Mouse (Mus musculus): ENCODE results near the gene Cdkl1.

Gene Cdkl1

GRCm38 (mm10) chr12:69790530-69791505 is at the start of gene Cdkl1:
Gene Cdkl1, minus strand, starts transcription at chr12:69791267.
- peak; percentile 48 for DNase-seq (ENCODE audit: low spot score)

- no peak for DNase-seq (ENCODE audit: low spot score)
Measured at GRCm38 (mm10) chr12:69838376-69838775, 47.3 kb upstream of the Cdkl1 start.

GRCm38 (mm10) chr12:69833982-69834604 is 43.0 kb upstream of the Cdkl1 start:
- DNase-seq (ENCODE audit: low spot score): no peak

- DNase-seq (ENCODE audit: low spot score): no peak
Measured at GRCm38 (mm10) chr12:69831239-69831910, 40.3 kb upstream of the Cdkl1 start.

- DNase-seq (ENCODE audit: low spot score): no peak
Measured at GRCm38 (mm10) chr12:69828214-69828613, 37.1 kb upstream of the Cdkl1 start.

GRCm38 (mm10) chr12:69824881-69825597 is 34.0 kb upstream of the Cdkl1 start:
- DNase-seq (ENCODE audit: low spot score): no peak

GRCm38 (mm10) chr12:69814272-69814671 is 23.2 kb upstream of the Cdkl1 start:
- DNase-seq (ENCODE audit: low spot score): no peak

GRCm38 (mm10) chr12:69813596-69813995 is 22.5 kb upstream of the Cdkl1 start:
- no peak for DNase-seq (ENCODE audit: low spot score)

- DNase-seq (ENCODE audit: low spot score): no peak
Measured at GRCm38 (mm10) chr12:69812986-69813385, 21.9 kb upstream of the Cdkl1 start.

GRCm38 (mm10) chr12:69811976-69812375 is 20.9 kb upstream of the Cdkl1 start:
- no peak for DNase-seq (ENCODE audit: low spot score)

GRCm38 (mm10) chr12:69809439-69809838 is 18.4 kb upstream of the Cdkl1 start:
- DNase-seq (ENCODE audit: low spot score): no peak

GRCm38 (mm10) chr12:69807399-69807985 is 16.4 kb upstream of the Cdkl1 start:
- no peak for DNase-seq (ENCODE audit: low spot score)

- DNase-seq (ENCODE audit: low spot score): no peak
Measured at GRCm38 (mm10) chr12:69805148-69805547, 14.1 kb upstream of the Cdkl1 start.

GRCm38 (mm10) chr12:69804393-69805070 is 13.5 kb upstream of the Cdkl1 start:
- no peak for DNase-seq (ENCODE audit: low spot score)

GRCm38 (mm10) chr12:69803196-69803595 is 12.1 kb upstream of the Cdkl1 start:
- DNase-seq (ENCODE audit: low spot score): no peak

GRCm38 (mm10) chr12:69800586-69800985 is 9.5 kb upstream of the Cdkl1 start:
- DNase-seq (ENCODE audit: low spot score): no peak

GRCm38 (mm10) chr12:69796311-69796710 is 5.2 kb upstream of the Cdkl1 start:
- DNase-seq (ENCODE audit: low spot score): no peak

- DNase-seq (ENCODE audit: low spot score): no peak
Measured at GRCm38 (mm10) chr12:69789766-69790529, 1.1 kb downstream of the Cdkl1 start.

GRCm38 (mm10) chr12:69788380-69788779 is 2.7 kb downstream of the Cdkl1 start:
- DNase-seq (ENCODE audit: low spot score): no peak

- DNase-seq (ENCODE audit: low spot score): no peak
Measured at GRCm38 (mm10) chr12:69785471-69785870, 5.6 kb downstream of the Cdkl1 start.

Measured in ovary, postnatal 10 days (tissue).